8 mouse cellular contexts compared by ENCODE assay signal in the genomic region with DNA sequence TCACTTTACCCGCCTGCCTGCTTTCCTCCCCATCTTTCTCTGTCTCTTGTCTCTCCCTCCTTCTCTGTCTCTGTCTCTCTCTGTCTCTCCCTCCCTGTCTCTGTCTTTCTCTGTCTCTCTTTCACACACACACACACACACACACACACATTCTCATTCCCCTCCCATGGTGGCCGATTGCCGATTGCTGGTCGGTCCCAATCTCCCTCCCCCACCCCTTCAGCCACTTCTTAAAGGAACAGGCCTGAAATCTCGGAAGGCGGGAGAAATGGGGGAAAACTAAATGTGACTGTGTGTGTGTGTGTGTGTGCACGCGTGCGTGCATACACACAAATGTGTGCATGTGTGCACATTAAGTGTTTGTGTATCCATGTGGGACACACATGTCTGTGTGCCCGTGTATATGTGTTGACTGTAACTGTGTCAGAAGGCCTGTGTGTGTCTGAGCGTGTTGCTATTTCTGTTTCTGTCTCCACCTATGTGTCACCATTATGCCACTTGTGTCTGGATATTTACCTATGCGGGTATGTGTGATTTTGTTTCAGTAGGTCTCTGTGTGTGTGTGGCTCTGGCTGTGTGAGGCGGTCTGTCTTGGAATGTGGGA. TPM values are rescaled to one million over a fixed set of nuclear protein-coding genes. Genes with fewer than 3 reads are reported as not detected.
DNase-seq lines count a peak whose midpoint lies in the region; ATAC-seq and TF ChIP-seq lines count a peak whose summit lies in the region.

No protein-coding gene starts in this region.

- no peaks in the 10 kb centered on the region for H3K9me3 ChIP-seq in lung, postnatal 0 days (ENCODE audit: low read length)
- no peaks in the 10 kb centered on the region for H3K9me3 ChIP-seq in limb, embryonic 10.5 days (replicated peaks)
- H3K9me3 ChIP-seq in stomach, postnatal 0 days (ENCODE audit: control insufficient read depth, low read length): no peaks in the 10 kb centered on the region

- WGBS in lung, postnatal 0 days: 31% methylated on average over 12 of the region's 13 CpGs
- WGBS in limb, embryonic 10.5 days: 32% methylated on average over 13 of the region's 13 CpGs
- WGBS in stomach, postnatal 0 days: 32% methylated on average over 13 of the region's 13 CpGs

- H3K4me2 ChIP-seq in lung, postnatal 0 days (replicated peaks; ENCODE audit: low read depth, low read length): peak overlapping the region; percentile 34; the same call in 1 of the 2 replicates
- peak overlapping the region; percentile 54 for H3K4me2 ChIP-seq in stomach, postnatal 0 days (replicated peaks; ENCODE audit: low read depth)

- no peak for TF ChIP-seq EP300 in lung, postnatal 0 days (IDR thresholded peaks at IDR 0.05)
- no peak for TF ChIP-seq EP300 in stomach, postnatal 0 days (optimal IDR thresholded peaks at IDR 0.05)

- no peak overlapping the region for H3K4me3 ChIP-seq in lung, postnatal 0 days (ENCODE audit: low read depth, low read length)
- peak overlapping the region; percentile 46 for H3K4me3 ChIP-seq in limb, embryonic 10.5 days
- H3K4me3 ChIP-seq in stomach, postnatal 0 days (ENCODE audit: low read depth, low read length): peak overlapping the region; percentile 13; the same call in 1 of the 2 replicates

- H3K27ac ChIP-seq in lung, postnatal 0 days (ENCODE audit: low read length): no peak overlapping the region
- H3K27ac ChIP-seq in limb, embryonic 10.5 days: peak overlapping the region; percentile 77
- no peak overlapping the region for H3K27ac ChIP-seq in stomach, postnatal 0 days (replicated peaks)

- no peaks in the 10 kb centered on the region for H3K36me3 ChIP-seq in lung, postnatal 0 days (ENCODE audit: insufficient read depth, low read length)
- peaks cover 25% of the 10 kb centered on the region for H3K36me3 ChIP-seq in limb, embryonic 10.5 days
- H3K36me3 ChIP-seq in stomach, postnatal 0 days (ENCODE audit: control insufficient read depth, insufficient read depth, low read length): no peaks in the 10 kb centered on the region

- H3K9ac ChIP-seq in lung, postnatal 0 days (replicated peaks; ENCODE audit: low read depth): no peak overlapping the region
- no peak overlapping the region for H3K9ac ChIP-seq in stomach, postnatal 0 days (ENCODE audit: low read length)

- H3K27me3 ChIP-seq in lung, postnatal 0 days (replicated peaks; ENCODE audit: insufficient read depth, low read length): no peaks in the 10 kb centered on the region
- H3K27me3 ChIP-seq in limb, embryonic 10.5 days (ENCODE audit: low read depth, poor library complexity, severe bottlenecking): peaks cover 99% of the 10 kb centered on the region
- H3K27me3 ChIP-seq in stomach, postnatal 0 days (ENCODE audit: control insufficient read depth, insufficient read depth, low read length): no peaks in the 10 kb centered on the region

- peak; percentile 41 for DNase-seq in cerebellum, adult 9-10 months
- DNase-seq in cerebellum, adult 11-12 months: no peak
- no peak for DNase-seq in lung, postnatal 0 days (ENCODE audit: low spot score)
- no peak for DNase-seq in lung, adult 18-20 months
- DNase-seq in limb, embryonic 10.5 days (ENCODE audit: low spot score): peak; percentile 55
- peak; percentile 26 for DNase-seq in stomach, postnatal 0 days (ENCODE audit: low spot score)
- no peak for DNase-seq in left cerebral cortex, postnatal 10 days (ENCODE audit: extremely low spot score in 1 of 2, low spot score in 2 of 2)
- no peak for DNase-seq in left cerebral cortex, adult 11 months (ENCODE audit: low spot score)

- ATAC-seq in lung, postnatal 0 days: no peak
- peak; percentile 24; the same call in 1 of the 2 replicates for ATAC-seq in stomach, postnatal 0 days (ENCODE audit: low FRiP score, low TSS enrichment)

- intact Hi-C loops in left cerebral cortex, postnatal 10 days (cut with DNase I): loop anchor here (2.0 kb wide), 1 partner anchor 30 kb away; no protein-coding TSS in a partner anchor

- no peaks in the 10 kb centered on the region for H3K4me1 ChIP-seq in lung, postnatal 0 days (ENCODE audit: insufficient read depth, low read depth, low read length)
- H3K4me1 ChIP-seq in limb, embryonic 10.5 days: peaks cover 30% of the 10 kb centered on the region
- H3K4me1 ChIP-seq in stomach, postnatal 0 days (replicated peaks; ENCODE audit: control insufficient read depth, insufficient read depth): no peaks in the 10 kb centered on the region

- no peak for TF ChIP-seq CTCF in lung, postnatal 0 days (IDR thresholded peaks at IDR 0.05)
- TF ChIP-seq CTCF in stomach, postnatal 0 days (IDR thresholded peaks at IDR 0.05; ENCODE audit: low read depth): no peak

RNA-seq across cellular contexts. Expression of gene Nlgn3, which starts 1.6 kb away (rescaled TPM):
- 0.25 and 0.29 TPM in 2 replicates for polyA plus RNA-seq in lung, postnatal 0 days (2015; fragmentation: Nextera tagmentation; extraction: Ambion mirVana)
- polyA plus RNA-seq in limb, embryonic 10.5 days (2016; fragmentation: Nextera tagmentation; extraction: Ambion mirVana): 1.6 and 7.8 TPM in 2 replicates
- 1.7 TPM in 2 replicates for polyA plus RNA-seq in stomach, postnatal 0 days (2015; fragmentation: Nextera tagmentation; extraction: Ambion mirVana)
- 100 to 1,000 TPM; 226 to 229 TPM for total RNA-seq in left cerebral cortex, postnatal 10 days (2021)

RNA-seq across cellular contexts. Expression of gene Med12, which starts 26.7 kb away (rescaled TPM):
- 19.8 and 20.6 TPM in 2 replicates for polyA plus RNA-seq in lung, postnatal 0 days (2015; fragmentation: Nextera tagmentation; extraction: Ambion mirVana)
- 35.9 and 42.9 TPM in 2 replicates for polyA plus RNA-seq in limb, embryonic 10.5 days (2016; fragmentation: Nextera tagmentation; extraction: Ambion mirVana)
- 10.1 and 11.7 TPM in 2 replicates for polyA plus RNA-seq in stomach, postnatal 0 days (2015; fragmentation: Nextera tagmentation; extraction: Ambion mirVana)
- 10 to 100 TPM; 26.1 to 33.7 TPM for total RNA-seq in left cerebral cortex, postnatal 10 days (2021)

RNA-seq across cellular contexts. Expression of gene Gm20489, which starts 31.7 kb away (rescaled TPM):
- not detected in 2 replicates for polyA plus RNA-seq in lung, postnatal 0 days (2015; fragmentation: Nextera tagmentation; extraction: Ambion mirVana)
- not detected in 2 replicates for polyA plus RNA-seq in limb, embryonic 10.5 days (2016; fragmentation: Nextera tagmentation; extraction: Ambion mirVana)
- not detected in 2 replicates for polyA plus RNA-seq in stomach, postnatal 0 days (2015; fragmentation: Nextera tagmentation; extraction: Ambion mirVana)
- not detected for total RNA-seq in left cerebral cortex, postnatal 10 days (2021)

RNA-seq across cellular contexts. Expression of gene Il2rg, which starts 32.5 kb away (rescaled TPM):
- 58.3 and 59.1 TPM in 2 replicates for polyA plus RNA-seq in lung, postnatal 0 days (2015; fragmentation: Nextera tagmentation; extraction: Ambion mirVana)
- 4.8 and 4.9 TPM in 2 replicates for polyA plus RNA-seq in limb, embryonic 10.5 days (2016; fragmentation: Nextera tagmentation; extraction: Ambion mirVana)
- polyA plus RNA-seq in stomach, postnatal 0 days (2015; fragmentation: Nextera tagmentation; extraction: Ambion mirVana): 3.3 and 3.8 TPM in 2 replicates
- total RNA-seq in left cerebral cortex, postnatal 10 days (2021): 1 to 10 TPM; 2.5 to 3.7 TPM

RNA-seq across cellular contexts. Expression of gene Gm614, which starts 36.7 kb away (rescaled TPM):
- polyA plus RNA-seq in lung, postnatal 0 days (2015; fragmentation: Nextera tagmentation; extraction: Ambion mirVana): 0.25 and 0.27 TPM in 2 replicates
- not detected in 2 replicates for polyA plus RNA-seq in limb, embryonic 10.5 days (2016; fragmentation: Nextera tagmentation; extraction: Ambion mirVana)
- not detected in 2 replicates for polyA plus RNA-seq in stomach, postnatal 0 days (2015; fragmentation: Nextera tagmentation; extraction: Ambion mirVana)
- total RNA-seq in left cerebral cortex, postnatal 10 days (2021): not detected

Comparison
In these comparisons a context has a peak if more than half of its experiments do, and no peak if none do; other contexts are left out.
1. DNase-seq: peak in cerebellum, adult 9-10 months (single experiment), limb, embryonic 10.5 days (single experiment) and stomach, postnatal 0 days (single experiment); none in cerebellum, adult 11-12 months (single experiment), lung, postnatal 0 days (single experiment), lung, adult 18-20 months (0 of 2), left cerebral cortex, postnatal 10 days (0 of 2) and left cerebral cortex, adult 11 months (single experiment).